Mouse (Mus musculus): ENCODE results near the gene Wnt9b. TPM values are rescaled to one million over a fixed set of nuclear protein-coding genes. Genes with fewer than 3 reads are reported as not detected.
A peak's percentile ranks its signal among the peaks of the same experiment; 100 is the strongest.

Wnt9b gene
- 0.36 and 0.39 TPM in 2 replicates for polyA plus RNA-seq (2014; fragmentation: Nextera tagmentation; extraction: Ambion mirVana)

DNA sequence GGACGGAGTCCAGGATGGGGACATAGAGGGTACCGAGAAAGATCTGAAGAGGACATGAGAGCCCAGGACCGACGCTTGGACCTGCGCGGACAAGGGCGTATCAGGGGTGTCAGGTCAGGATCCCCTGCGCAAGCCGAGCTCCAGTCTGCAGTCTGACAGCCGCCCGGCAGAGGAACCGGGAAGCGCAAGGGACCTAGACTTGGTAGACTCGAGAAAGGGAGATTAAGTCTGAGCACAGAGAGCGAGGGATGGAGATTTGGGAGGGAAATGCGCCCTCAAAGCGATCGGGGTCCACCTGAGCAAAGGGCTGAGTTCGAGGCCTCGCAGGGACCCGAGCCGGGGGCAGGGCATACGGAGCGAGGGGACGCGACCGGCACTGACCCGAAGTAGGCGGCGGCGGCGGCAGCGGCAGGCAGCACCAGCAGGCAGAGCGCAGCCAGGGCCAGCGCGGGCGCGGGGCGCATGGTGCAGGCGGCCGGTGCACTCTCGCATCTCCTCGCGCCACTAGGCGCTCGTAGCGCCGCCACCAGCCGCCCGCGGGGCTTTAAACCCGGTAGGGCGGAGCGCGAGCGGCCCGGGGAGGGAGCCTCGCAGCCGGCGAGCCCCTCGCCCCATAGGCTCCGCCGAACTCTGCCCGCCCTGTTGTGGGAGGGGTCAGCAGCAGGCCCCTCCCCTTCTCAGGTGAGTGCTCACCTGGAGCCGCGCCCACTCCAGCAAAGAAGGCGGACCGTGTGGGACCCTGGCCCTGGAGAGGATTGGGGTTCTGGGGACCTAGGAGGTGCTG is at the start of gene Wnt9b:
Gene Wnt9b, minus strand, starts transcription at position 516 of the 784 bp plus-strand sequence.
- H3K27ac ChIP-seq (ENCODE audit: low read depth, low read length): no peak within 1 kb of the TSS
- H3K4me1 ChIP-seq (replicated peaks; ENCODE audit: control insufficient read depth, insufficient read depth, low read length): peaks cover 4% of the 10 kb centered on the region; the same call in 1 of the 2 replicates
- peak within 1 kb of the TSS; percentile 37 for H3K4me3 ChIP-seq (ENCODE audit: low read depth, low read length)
- peak; percentile 70 for DNase-seq (ENCODE audit: low spot score)
- H3K27me3 ChIP-seq (ENCODE audit: control insufficient read depth, insufficient read depth, low read length): peaks cover 53% of the 10 kb centered on the region
- no peak within 1 kb of the TSS for H3K9ac ChIP-seq (ENCODE audit: low read depth, low read length)
- no peaks in the 10 kb centered on the region for H3K9me3 ChIP-seq (ENCODE audit: control insufficient read depth, low read length)
- WGBS: under 1% methylated on average over 49 of the region's 68 CpGs
- peak within 1 kb of the TSS; percentile 76 for H3K4me2 ChIP-seq (replicated peaks; ENCODE audit: low read depth, low read length)
- ATAC-seq (ENCODE audit: low FRiP score): 0 out of 2 replicates have a peak, but pooled peaks have one; percentile 30
- H3K36me3 ChIP-seq (ENCODE audit: control insufficient read depth, insufficient read depth, low read length): no peaks in the 10 kb centered on the region

DNA sequence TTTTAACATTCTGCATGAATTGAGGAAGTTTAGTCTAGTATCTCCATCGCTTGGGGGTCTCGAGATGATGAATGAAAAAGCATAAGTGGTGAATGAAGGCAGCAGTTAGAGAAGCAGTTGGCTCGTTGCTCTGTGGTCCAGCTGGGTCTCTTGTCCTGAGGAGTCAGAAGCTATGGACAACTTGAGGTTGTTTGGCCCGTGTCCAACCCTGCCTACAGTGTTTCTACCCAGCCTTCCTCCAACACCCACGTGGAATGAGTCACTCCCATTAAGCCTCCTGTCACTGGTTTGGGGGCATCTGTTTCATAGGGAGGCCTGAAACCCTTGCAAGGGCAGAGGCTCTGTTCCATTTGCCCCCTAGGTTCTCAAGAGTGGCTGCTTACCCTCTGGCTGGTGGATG is 40.3 kb upstream of the Wnt9b start:
- Histone ChIP-seq H3K9ac (ENCODE audit: low read depth, low read length) (no peak overlapping the region), H3K36me3 (ENCODE audit: control insufficient read depth, insufficient read depth, low read length) (no peaks in the 10 kb centered on the region), H3K9me3 (ENCODE audit: control insufficient read depth, low read length) (no peaks in the 10 kb centered on the region), H3K4me2 (replicated peaks; ENCODE audit: low read depth, low read length) (no peak overlapping the region), H3K27me3 (ENCODE audit: control insufficient read depth, insufficient read depth, low read length) (peaks cover 6% of the 10 kb centered on the region; the same call in 1 of the 2 replicates), H3K4me3 (ENCODE audit: low read depth, low read length) (no peak overlapping the region), H3K4me1 (replicated peaks; ENCODE audit: control insufficient read depth, insufficient read depth, low read length) (no peaks in the 10 kb centered on the region; the same call in 1 of the 2 replicates), H3K27ac (ENCODE audit: low read depth, low read length) (no peak overlapping the region)
- 84% methylated on average over 5 of the region's 5 CpGs for WGBS
- ATAC-seq (ENCODE audit: low FRiP score) (no peak), DNase-seq (ENCODE audit: low spot score) (no peak)

DNA sequence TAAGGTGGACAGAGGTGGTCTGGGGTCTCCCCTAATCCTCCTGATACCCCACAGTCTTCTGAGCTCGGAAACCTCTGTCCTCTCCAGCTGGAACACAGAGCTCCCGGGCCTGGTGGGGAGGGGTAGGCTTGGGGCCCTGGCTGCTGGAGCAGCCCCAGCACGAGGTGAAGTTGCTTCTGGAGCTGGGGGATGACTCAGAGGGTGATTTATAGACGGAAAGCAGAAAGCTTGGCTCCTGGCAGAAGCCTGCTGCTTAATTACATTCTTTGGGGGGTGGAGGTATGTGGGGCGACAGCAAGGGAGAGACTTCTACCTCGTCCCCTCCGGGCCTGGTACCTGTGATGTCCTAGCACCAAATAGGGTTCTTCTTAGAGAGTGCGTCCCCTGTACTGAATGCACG is 30.5 kb upstream of the Wnt9b start:
- DNase-seq (ENCODE audit: low spot score) (no peak), ATAC-seq (ENCODE audit: low FRiP score) (no peak)
- Histone ChIP-seq H3K9me3 (ENCODE audit: control insufficient read depth, low read length) (no peaks in the 10 kb centered on the region), H3K36me3 (ENCODE audit: control insufficient read depth, insufficient read depth, low read length) (no peaks in the 10 kb centered on the region), H3K27ac (ENCODE audit: low read depth, low read length) (no peak overlapping the region), H3K4me2 (replicated peaks; ENCODE audit: low read depth, low read length) (no peak overlapping the region), H3K9ac (ENCODE audit: low read depth, low read length) (no peak overlapping the region), H3K27me3 (ENCODE audit: control insufficient read depth, insufficient read depth, low read length) (peaks cover 16% of the 10 kb centered on the region), H3K4me3 (ENCODE audit: low read depth, low read length) (no peak overlapping the region), H3K4me1 (replicated peaks; ENCODE audit: control insufficient read depth, insufficient read depth, low read length) (no peaks in the 10 kb centered on the region; the same call in 1 of the 2 replicates)
- WGBS: 76% methylated on average over 9 of the region's 9 CpGs

DNA sequence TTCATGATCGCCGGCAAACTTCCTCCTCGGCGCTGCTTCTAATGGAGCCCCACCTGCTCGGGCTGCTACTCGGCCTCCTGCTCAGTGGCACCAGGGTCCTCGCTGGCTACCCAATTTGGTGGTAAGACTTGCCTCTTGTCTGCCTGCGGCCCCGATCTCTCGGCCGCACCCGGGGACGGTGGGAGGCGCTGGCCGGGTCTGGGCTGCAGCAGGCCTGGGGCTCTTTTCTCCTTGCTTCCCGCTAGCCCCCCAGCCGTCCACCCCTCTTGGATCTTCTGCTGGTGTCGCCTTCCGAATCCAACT is 24.6 kb upstream of the Wnt9b start:
- H3K9me3 ChIP-seq (ENCODE audit: control insufficient read depth, low read length): no peaks in the 10 kb centered on the region
- H3K27me3 ChIP-seq (ENCODE audit: control insufficient read depth, insufficient read depth, low read length): peaks cover 71% of the 10 kb centered on the region
- DNase-seq (ENCODE audit: low spot score): no peak
- H3K27ac ChIP-seq (ENCODE audit: low read depth, low read length): no peak overlapping the region
- peak; percentile 42; the same call in 1 of the 2 replicates for ATAC-seq (ENCODE audit: low FRiP score)
- peak overlapping the region; percentile 56 for H3K9ac ChIP-seq (ENCODE audit: low read depth, low read length)
- H3K36me3 ChIP-seq (ENCODE audit: control insufficient read depth, insufficient read depth, low read length): no peaks in the 10 kb centered on the region
- H3K4me1 ChIP-seq (replicated peaks; ENCODE audit: control insufficient read depth, insufficient read depth, low read length): peaks cover 17% of the 10 kb centered on the region
- H3K4me2 ChIP-seq (replicated peaks; ENCODE audit: low read depth, low read length): peak overlapping the region; percentile 83
- H3K4me3 ChIP-seq (ENCODE audit: low read depth, low read length): peak overlapping the region; percentile 48
- 0% methylated on average over 19 of the region's 19 CpGs for WGBS

DNA sequence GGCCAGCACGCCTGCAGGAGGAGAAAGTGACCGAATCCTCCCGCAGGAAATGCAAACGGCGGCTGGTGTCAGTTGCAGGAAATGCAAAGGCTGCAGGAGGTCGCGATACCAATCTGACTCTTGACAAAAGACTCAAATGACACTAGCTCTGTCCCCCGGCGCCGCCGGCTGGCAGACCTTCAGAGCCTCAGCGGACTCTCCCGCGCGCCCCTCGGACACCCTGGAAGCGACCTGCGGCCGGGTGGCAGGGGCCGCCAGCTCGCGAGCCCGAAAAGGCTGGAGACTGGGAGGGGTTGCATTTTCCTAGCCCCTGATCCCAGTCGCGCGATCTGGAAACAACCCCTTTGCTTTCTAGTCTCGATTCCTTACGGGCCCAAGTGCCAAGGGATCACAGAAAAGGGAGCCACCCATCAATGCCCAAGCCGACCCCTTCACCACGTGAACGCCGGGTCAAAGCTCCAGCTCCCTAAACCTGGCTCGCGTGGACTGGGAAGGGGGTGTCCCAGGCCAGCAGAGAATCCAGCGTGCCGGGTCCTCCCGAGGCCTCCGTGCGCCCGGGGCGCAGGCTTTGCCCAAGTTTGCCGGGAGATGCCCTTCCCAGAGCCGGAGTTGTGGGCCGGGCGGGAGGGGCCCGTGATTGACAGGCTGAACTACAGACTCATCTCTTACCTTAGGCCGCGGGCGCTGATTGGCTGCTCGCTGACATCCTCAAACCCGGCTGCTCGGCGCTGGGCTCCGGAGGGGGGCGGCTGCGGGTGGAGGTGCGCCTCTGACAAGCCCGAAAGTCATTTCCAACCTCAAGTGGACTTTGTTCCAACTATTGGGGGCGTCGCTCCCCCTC is 24.0 kb upstream of the Wnt9b start, which contains the start of gene Wnt3:
Gene Wnt3, plus strand, starts transcription at position 764 of the 841 bp plus-strand sequence.
- Histone ChIP-seq H3K4me1 (replicated peaks; ENCODE audit: control insufficient read depth, insufficient read depth, low read length) (peaks cover 17% of the 10 kb centered on the region), H3K27me3 (ENCODE audit: control insufficient read depth, insufficient read depth, low read length) (peaks cover 71% of the 10 kb centered on the region), H3K36me3 (ENCODE audit: control insufficient read depth, insufficient read depth, low read length) (no peaks in the 10 kb centered on the region), H3K4me2 (replicated peaks; ENCODE audit: low read depth, low read length) (peak within 1 kb of the TSS; percentile 83), H3K9ac (ENCODE audit: low read depth, low read length) (peak within 1 kb of the TSS; percentile 56), H3K27ac (ENCODE audit: low read depth, low read length) (0 out of 2 replicates have a peak within 1 kb of the TSS, but pooled peaks have one; percentile 54), H3K9me3 (ENCODE audit: control insufficient read depth, low read length) (no peaks in the 10 kb centered on the region), H3K4me3 (ENCODE audit: low read depth, low read length) (peak within 1 kb of the TSS; percentile 48)
- ATAC-seq (ENCODE audit: low FRiP score): peak; percentile 82
- DNase-seq (ENCODE audit: low spot score): peak; percentile 71
- WGBS: under 1% methylated on average over 60 of the region's 60 CpGs

GRCm38 (mm10) chr11:103772505-103773386 is 23.1 kb upstream of the Wnt9b start:
- H3K4me2 ChIP-seq (replicated peaks; ENCODE audit: low read depth, low read length): peak overlapping the region; percentile 83
- H3K9ac ChIP-seq (ENCODE audit: low read depth, low read length): peak overlapping the region; percentile 56; the same call in 1 of the 2 replicates
- DNase-seq (ENCODE audit: low spot score) (peak; percentile 50), ATAC-seq (ENCODE audit: low FRiP score) (no peak)
- no peaks in the 10 kb centered on the region for H3K9me3 ChIP-seq (ENCODE audit: control insufficient read depth, low read length)
- no peaks in the 10 kb centered on the region for H3K36me3 ChIP-seq (ENCODE audit: control insufficient read depth, insufficient read depth, low read length)
- H3K27ac ChIP-seq (ENCODE audit: low read depth, low read length): 0 out of 2 replicates have a peak overlapping the region, but pooled peaks have one; percentile 54
- peaks cover 71% of the 10 kb centered on the region for H3K27me3 ChIP-seq (ENCODE audit: control insufficient read depth, insufficient read depth, low read length)
- H3K4me3 ChIP-seq (ENCODE audit: low read depth, low read length): peak overlapping the region; percentile 48
- H3K4me1 ChIP-seq (replicated peaks; ENCODE audit: control insufficient read depth, insufficient read depth, low read length): peaks cover 17% of the 10 kb centered on the region
- WGBS: 1% methylated on average over 23 of the region's 23 CpGs

DNA sequence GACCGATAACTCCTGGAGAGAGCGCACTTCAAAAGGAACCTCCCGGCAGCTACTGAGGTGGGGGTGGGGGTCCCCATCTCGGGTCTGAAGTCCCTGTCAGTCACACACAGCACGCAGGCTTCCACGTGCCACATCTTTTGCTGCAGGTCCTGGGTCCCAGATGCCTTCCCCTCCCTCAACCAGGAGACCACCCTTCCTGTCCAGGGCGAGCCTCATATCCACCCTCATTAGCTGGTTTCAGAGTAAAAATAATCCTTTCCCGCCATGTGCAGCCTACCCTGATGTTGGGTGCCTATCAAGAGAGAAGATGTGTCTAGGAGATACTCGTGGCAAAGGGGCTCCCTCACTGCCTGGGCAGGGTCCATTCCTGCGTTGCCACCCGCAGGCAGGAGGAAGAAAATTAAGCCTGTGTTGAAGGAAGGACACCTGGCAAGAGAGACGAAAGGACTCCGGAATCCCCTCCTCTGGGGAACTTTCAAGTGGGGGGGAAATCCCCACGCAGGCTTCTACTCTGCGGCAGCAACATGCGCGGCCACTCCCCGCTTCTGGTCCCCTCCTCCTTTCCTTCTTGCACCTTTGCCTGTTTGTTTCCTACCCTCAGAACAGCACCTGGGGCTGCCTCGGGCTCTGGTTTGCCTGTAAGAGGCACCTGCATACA is 21.7 kb upstream of the Wnt9b start:
- peak overlapping the region; percentile 17 for H3K4me2 ChIP-seq (replicated peaks; ENCODE audit: low read depth, low read length)

More for the DNA sequence above, 21.7 kb upstream of the Wnt9b start:
- Histone ChIP-seq H3K4me1 (replicated peaks; ENCODE audit: control insufficient read depth, insufficient read depth, low read length) (peaks cover 17% of the 10 kb centered on the region), H3K36me3 (ENCODE audit: control insufficient read depth, insufficient read depth, low read length) (no peaks in the 10 kb centered on the region), H3K9me3 (ENCODE audit: control insufficient read depth, low read length) (no peaks in the 10 kb centered on the region), H3K27ac (ENCODE audit: low read depth, low read length) (no peak overlapping the region), H3K27me3 (ENCODE audit: control insufficient read depth, insufficient read depth, low read length) (peaks cover 66% of the 10 kb centered on the region), H3K4me3 (ENCODE audit: low read depth, low read length) (peak overlapping the region; percentile 12; the same call in 1 of the 2 replicates), H3K9ac (ENCODE audit: low read depth, low read length) (no peak overlapping the region)
- under 1% methylated on average over 19 of the region's 19 CpGs for WGBS
- ATAC-seq (ENCODE audit: low FRiP score) (no peak), DNase-seq (ENCODE audit: low spot score) (no peak)

Data from hindbrain, embryonic 11.5 days (tissue).